Mouse (Mus musculus): ENCODE data around the gene Filip1l.

Filip1l gene

DNA sequence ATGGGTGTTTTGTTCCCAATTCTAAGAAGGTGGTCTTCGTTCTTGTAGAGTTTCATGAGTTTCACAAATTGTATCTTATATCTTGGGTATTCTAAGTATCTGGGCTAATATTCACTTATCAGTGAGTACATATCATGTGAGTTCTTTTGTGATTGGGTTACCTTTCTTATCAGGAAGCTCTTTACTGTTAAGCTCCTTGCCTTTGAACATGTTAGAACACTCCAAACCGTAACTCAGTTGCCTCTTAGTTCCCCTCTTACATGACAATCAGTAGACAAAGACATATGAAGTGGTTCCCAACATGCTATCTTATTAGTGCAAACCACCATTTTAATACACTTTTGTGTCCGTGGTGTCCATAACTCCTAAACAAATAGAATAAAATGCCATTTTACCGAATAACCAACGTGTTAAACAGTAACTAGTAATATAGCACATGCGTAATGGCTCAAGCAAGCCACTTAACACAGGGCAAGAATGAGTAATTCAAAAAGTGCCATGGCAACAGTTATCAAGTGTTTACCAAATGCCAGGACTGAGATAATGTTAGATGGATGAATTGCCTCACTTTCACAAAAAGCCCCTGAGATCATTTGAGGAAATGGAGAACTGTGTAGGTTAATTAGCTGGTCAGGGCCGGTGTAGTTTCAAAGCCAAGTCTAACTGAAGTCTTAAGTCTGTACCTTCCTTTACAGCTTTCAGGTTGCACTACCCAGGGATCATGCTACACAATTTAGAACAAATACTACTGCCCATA, 215.9 kb downstream of the Filip1l start:
- DNase-seq (ENCODE audit: low spot score in 2 of 2), result no peak

- DNase-seq (ENCODE audit: low spot score in 2 of 2), result no peak
Observed at GRCm38 (mm10) chr16:57570789-57571311, 218.0 kb downstream of the Filip1l start.

DNA sequence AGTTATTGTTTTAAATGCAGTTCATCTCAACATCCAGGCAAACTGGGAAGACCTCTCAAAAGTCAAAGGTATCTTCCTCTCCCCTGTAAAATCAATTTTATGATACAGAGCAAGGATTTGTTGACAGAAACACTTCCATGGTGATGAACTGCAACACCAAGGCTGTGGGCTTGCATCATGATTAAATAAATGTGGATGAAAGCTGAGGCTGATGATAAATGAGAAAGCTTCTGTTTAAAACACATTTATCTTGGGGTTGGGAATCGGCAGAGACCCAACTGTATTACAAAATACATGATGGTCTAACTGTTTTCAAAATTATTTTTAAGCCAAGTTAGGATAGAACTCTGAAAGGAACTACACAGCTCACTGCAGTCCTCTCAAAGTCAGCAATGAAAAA, 220.9 kb downstream of the Filip1l start:
- DNase-seq (ENCODE audit: low spot score in 2 of 2), result no peak

- DNase-seq (ENCODE audit: low spot score in 2 of 2), result no peak
Observed at GRCm38 (mm10) chr16:57575764-57576388, 223.0 kb downstream of the Filip1l start.

DNA sequence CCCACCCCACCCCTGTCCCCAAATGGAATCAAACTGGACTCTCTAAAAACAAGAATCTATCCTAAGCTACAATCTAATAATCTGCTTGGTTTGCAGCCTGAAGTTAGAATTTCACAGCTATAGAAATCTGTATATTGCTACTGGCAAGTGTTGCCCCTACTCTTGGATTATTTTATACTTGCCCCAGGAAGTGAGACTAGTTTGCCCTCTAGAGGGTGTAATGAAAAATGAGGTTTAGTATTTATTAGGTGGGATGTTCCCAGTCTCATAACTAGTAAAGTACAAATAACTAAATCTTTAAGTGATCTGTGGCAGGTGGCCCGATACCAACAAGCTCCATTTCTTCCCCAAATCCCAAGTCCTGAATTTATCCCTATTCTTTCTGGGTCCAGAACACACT, 224.6 kb downstream of the Filip1l start:
- no peak for DNase-seq (ENCODE audit: low spot score in 2 of 2)

GRCm38 (mm10) chr16:57580041-57580440, 227.1 kb downstream of the Filip1l start:
- DNase-seq (ENCODE audit: low spot score in 2 of 2), result no peak

DNA sequence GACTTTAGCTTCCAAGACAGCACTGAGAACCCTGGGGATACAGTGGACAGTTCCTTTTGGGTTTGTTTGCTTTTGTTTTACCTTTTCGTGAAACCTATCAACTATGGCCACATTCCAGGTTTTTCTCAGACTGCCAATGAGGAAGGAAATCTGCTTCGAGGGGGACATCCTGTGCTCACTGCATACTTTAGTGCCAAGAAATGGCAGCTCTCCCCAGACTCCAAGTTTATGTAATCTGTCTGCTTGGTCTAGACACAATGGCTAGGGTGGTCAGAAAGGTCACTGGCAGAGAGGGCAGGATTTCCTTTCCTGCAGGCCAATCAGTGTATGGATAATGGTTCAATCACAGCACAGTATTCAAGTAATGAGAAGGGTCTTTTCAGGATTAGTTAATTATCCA, 229.1 kb downstream of the Filip1l start:
- DNase-seq (ENCODE audit: low spot score in 2 of 2), result no peak

DNA sequence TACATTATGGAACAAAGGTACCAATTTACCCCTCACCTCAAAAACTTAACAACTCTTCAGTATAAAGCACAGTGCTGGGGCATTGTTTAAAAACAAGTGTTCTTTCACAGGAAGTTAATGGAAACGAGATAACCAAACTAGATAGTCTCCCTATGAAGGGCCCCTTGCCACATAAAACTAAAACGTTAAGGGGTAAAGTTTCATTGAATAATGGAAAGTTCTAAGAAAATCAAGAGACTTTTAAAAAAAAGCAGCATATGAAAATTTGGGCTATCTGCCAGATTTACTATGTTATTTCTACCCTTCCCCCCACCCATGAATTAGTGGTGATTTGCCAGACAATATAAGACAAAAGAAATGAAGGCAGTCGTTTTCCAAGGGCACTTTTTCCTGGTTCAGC, 232.3 kb downstream of the Filip1l start:
- DNase-seq (ENCODE audit: low spot score in 2 of 2), result no peak

DNA sequence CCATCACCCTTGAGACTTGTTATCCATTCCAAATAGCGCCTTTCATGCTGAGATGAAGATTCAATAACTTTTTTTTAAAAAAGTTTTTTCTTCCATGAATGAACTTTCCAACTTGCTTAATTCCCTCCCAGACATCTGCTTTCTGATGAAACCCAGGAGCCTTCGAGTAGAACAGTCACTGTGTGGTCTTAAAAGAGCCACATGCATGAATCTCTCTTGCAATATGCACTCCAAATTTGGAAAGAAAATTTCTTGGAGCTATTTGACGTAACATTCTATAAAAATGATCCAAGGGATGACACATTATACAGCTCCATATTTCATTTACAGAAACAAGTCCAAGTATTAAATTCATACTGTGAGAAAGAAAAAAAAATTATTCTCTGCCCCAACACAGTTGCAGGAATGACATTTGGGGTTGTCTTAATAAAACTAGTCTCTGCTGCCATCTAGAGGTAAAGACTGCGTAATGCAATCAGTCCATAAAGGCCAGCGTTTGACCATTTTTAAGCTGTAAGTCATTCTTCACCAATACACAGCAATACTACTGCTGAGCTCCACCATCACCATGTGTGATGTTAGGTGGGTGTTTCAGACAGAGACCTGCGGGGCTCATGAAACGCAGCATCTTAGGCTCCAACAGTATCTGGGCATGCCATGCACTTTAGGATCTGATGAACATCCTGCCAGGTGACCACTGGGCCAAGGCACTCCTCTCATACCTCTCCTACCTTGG, 240.7 kb downstream of the Filip1l start:
- DNase-seq (ENCODE audit: low spot score in 2 of 2), result no peak

DNA sequence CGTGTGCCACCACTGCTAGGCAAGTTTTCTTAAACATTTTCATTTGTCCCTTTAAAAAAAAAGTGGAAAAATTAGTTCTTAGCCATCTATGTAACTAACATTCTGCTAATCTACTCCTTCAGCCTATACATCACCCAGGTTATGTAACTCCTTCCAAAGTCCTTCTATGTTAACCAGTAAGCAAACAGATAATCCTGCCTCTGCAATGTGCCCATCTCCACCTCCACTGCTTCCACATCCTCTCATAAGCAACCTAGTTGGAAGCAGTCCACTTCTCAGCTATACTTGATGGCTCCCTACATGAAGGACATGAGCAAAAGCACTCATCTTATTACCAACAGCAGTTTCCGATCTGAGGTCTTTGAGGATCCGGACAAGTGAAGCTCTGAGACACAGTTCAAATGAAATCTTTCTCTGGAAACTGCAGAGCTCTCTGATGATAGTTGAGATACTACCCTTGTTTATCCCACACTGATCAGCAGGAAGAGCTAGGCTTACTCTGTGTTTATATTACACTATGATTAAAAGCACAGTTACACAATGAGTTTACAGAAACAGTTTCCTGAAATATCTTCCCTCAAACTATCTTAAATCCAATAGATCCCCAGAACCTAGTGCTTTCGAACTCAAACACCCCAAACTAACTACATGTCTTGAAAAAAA, 244.5 kb downstream of the Filip1l start:
- no peak for DNase-seq (ENCODE audit: low spot score in 2 of 2)

GRCm38 (mm10) chr16:57601031-57601430, 248.1 kb downstream of the Filip1l start:
- DNase-seq (ENCODE audit: low spot score in 2 of 2), result no peak

DNA sequence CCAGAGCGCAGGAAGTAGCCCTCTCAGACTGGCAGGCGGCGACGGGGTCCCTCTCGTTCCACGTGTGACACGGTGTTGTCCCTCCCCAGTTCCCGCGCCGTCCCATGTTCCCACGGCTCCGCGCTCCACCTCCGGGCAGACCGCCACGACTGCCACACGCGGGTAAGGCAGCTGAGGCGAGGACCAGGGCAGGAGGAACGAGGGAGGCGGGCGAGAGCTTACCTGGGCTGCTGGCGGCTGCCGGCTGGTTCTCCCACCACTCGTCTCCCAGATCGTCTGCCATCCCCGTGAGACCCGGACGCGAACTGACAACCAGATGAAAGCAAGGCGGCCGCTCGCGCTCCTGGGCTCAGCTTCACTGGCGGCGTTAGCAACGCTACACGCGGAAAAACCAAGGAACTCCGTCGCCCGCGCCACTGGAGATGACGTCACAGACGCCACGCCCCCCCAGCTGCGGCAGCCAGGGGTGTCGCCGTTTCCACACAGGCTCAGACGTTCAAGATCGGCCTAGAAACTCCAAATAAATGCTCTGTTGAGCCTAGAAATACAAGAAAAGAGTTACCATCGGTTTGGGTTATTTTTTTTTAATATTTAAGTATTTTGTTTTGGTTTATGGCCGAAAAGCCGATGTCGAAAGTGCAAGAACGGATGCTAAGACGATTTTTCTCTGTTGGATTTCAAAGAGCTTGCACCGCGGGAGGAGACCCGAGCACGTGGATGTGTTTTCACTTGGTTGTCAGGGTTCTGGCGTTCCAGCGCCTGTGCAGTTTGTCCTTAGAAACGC, 253.7 kb downstream of the Filip1l start, which contains the start of gene Cmss1:
Cmss1 (minus strand) TSS at position 421 of the 784 bp plus-strand sequence.
- peak; percentile 77 to 89 for DNase-seq (ENCODE audit: low spot score in 2 of 2)

DNA sequence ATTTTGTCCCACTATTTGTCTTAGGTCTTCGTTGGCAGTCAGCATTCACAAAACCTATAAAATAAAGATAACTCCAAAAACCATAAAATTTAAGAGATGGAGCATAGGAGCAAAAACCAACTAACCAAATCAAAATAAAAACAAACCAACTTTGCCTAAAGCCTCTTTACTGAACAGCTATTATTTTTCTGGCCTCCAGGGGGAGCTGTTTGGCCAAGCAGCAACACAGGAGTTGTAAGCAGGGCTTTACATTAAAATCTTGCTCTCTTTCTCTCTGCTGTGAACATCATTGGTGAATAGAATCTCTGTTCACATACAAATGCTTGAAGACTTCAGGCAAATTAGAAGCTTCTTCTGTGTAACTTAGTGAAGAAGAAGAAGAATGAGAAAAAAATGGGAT, 258.9 kb downstream of the Filip1l start:
- peak in 1 of 2 experiments; percentile 56 for DNase-seq (ENCODE audit: low spot score in 2 of 2)

Measured in spleen, postnatal 10 days (tissue).